Mouse (Mus musculus): Measurements from ENCODE around the gene Apoc1.
A peak's percentile ranks its signal among the peaks of the same experiment; 100 is the strongest.
"Not testable (repeated sequence)": the region's sequence is repeated elsewhere in the genome, so short reads cannot be mapped to it uniquely, and the experiment has no call there.

Gene Apoc1

GRCm38 (mm10) chr7:19704475-19704874 lies 12.0 kb upstream of the Apoc1 start:
- no peak for DNase-seq

- DNase-seq, result no peak
Measured at GRCm38 (mm10) chr7:19702859-19703555, 10.5 kb upstream of the Apoc1 start.

GRCm38 (mm10) chr7:19701069-19701761 lies 8.8 kb upstream of the Apoc1 start:
- DNase-seq, result peak; percentile 80

GRCm38 (mm10) chr7:19700299-19701068 lies 8.0 kb upstream of the Apoc1 start:
- DNase-seq, result peak; percentile 43

- DNase-seq, result no peak
Measured at GRCm38 (mm10) chr7:19699827-19700148, 7.3 kb upstream of the Apoc1 start.

GRCm38 (mm10) chr7:19698907-19699826 lies 6.7 kb upstream of the Apoc1 start, which contains the start of gene Apoe:
Gene Apoe, minus strand, starts transcription at chr7:19699188.
- DNase-seq, result peak; percentile 60

GRCm38 (mm10) chr7:19697949-19698906 lies 5.8 kb upstream of the Apoc1 start:
- DNase-seq, result peak; percentile 20

- DNase-seq, result peak; percentile 32
Measured at GRCm38 (mm10) chr7:19696336-19696873, 3.9 kb upstream of the Apoc1 start.

- no peak for DNase-seq
Measured at GRCm38 (mm10) chr7:19695881-19696280, 3.4 kb upstream of the Apoc1 start.

- DNase-seq, result no peak
Measured at GRCm38 (mm10) chr7:19695213-19695594, 2.7 kb upstream of the Apoc1 start.

GRCm38 (mm10) chr7:19694336-19695212 lies 2.1 kb upstream of the Apoc1 start:
- DNase-seq, result no peak

- no peak for DNase-seq
Measured at GRCm38 (mm10) chr7:19693421-19693820, 961 bp upstream of the Apoc1 start.

GRCm38 (mm10) chr7:19691434-19691833 lies 1.0 kb downstream of the Apoc1 start:
- no peak for DNase-seq

GRCm38 (mm10) chr7:19690845-19691244 lies 1.6 kb downstream of the Apoc1 start:
- no peak for DNase-seq

- DNase-seq, result no peak
Measured at GRCm38 (mm10) chr7:19688611-19689010, 3.8 kb downstream of the Apoc1 start.

GRCm38 (mm10) chr7:19688101-19688500 lies 4.4 kb downstream of the Apoc1 start:
- no peak for DNase-seq

GRCm38 (mm10) chr7:19686927-19687583 lies 5.4 kb downstream of the Apoc1 start:
- not testable (repeated sequence) for DNase-seq

GRCm38 (mm10) chr7:19686521-19686920 lies 5.9 kb downstream of the Apoc1 start:
- no peak for DNase-seq

GRCm38 (mm10) chr7:19685374-19685773 lies 7.1 kb downstream of the Apoc1 start:
- no peak for DNase-seq

- DNase-seq, result no peak
Measured at GRCm38 (mm10) chr7:19683771-19684201, 8.7 kb downstream of the Apoc1 start.

All from thymus, postnatal 4 days (tissue).